In genomic region chr9:114498218-114498617, GRCm38 (mm10) we compare ENCODE assay signal across 7 mouse cellular contexts. TPM values are rescaled to one million over a fixed set of nuclear protein-coding genes. Genes with fewer than 3 reads are reported as not detected.
DNase-seq lines count a peak whose midpoint lies in the region; ATAC-seq lines count a peak whose summit lies in the region.

No protein-coding gene starts in this region.

- H3K4me3 ChIP-seq in intestine, embryonic 16.5 days (ENCODE audit: low read length) = no peak overlapping the region
- H3K4me3 ChIP-seq in midbrain, embryonic 16.5 days (ENCODE audit: low read depth, low read length) = no peak overlapping the region

- intact Hi-C loops in left cerebral cortex, postnatal 36 days (cut with DNase I) = loop anchor here (5.0 kb wide), 1 partner anchor 86 kb away; no protein-coding TSS in a partner anchor

- peak overlapping the region; percentile 42 for H3K4me2 ChIP-seq in intestine, embryonic 16.5 days (ENCODE audit: low read depth, low read length)
- 0 out of 2 replicates have a peak overlapping the region, but pooled peaks have one; percentile 29 for H3K4me2 ChIP-seq in midbrain, embryonic 16.5 days (ENCODE audit: low read length)

- no peaks in the 10 kb centered on the region for H3K36me3 ChIP-seq in intestine, embryonic 16.5 days (ENCODE audit: control insufficient read depth, insufficient read depth, low read length)
- no peaks in the 10 kb centered on the region for H3K36me3 ChIP-seq in midbrain, embryonic 16.5 days (ENCODE audit: control insufficient read depth, insufficient read depth, low read length)

- H3K27ac ChIP-seq in intestine, embryonic 16.5 days (ENCODE audit: low read length) = no peak overlapping the region
- H3K27ac ChIP-seq in midbrain, embryonic 16.5 days (ENCODE audit: low read length) = no peak overlapping the region

- no peaks in the 10 kb centered on the region for H3K9me3 ChIP-seq in intestine, embryonic 16.5 days (ENCODE audit: control insufficient read depth, low read length)
- H3K9me3 ChIP-seq in midbrain, embryonic 16.5 days (replicated peaks; ENCODE audit: control insufficient read depth, low read length, poor library complexity, severe bottlenecking) = no peaks in the 10 kb centered on the region

- whole genome bisulfite sequencing in intestine, embryonic 16.5 days = 6% methylated on average over 11 of the region's 11 CpGs
- 6% methylated on average over 11 of the region's 11 CpGs for WGBS in midbrain, embryonic 16.5 days

- H3K9ac ChIP-seq in intestine, embryonic 16.5 days (ENCODE audit: low read depth, low read length) = no peak overlapping the region
- no peak overlapping the region for H3K9ac ChIP-seq in midbrain, embryonic 16.5 days (ENCODE audit: low read depth, low read length)

- H3K27me3 ChIP-seq in intestine, embryonic 16.5 days (replicated peaks; ENCODE audit: control insufficient read depth, insufficient read depth, low read length) = no peaks in the 10 kb centered on the region
- H3K27me3 ChIP-seq in midbrain, embryonic 16.5 days (ENCODE audit: control insufficient read depth, insufficient read depth, low read depth, low read length) = no peaks in the 10 kb centered on the region

- H3K4me1 ChIP-seq in intestine, embryonic 16.5 days (ENCODE audit: control insufficient read depth, insufficient read depth, low read length) = 0 out of 2 replicates have a peak, but pooled peaks cover 2% of the 10 kb centered on the region
- 0 out of 2 replicates have a peak, but pooled peaks cover 2% of the 10 kb centered on the region for H3K4me1 ChIP-seq in midbrain, embryonic 16.5 days (ENCODE audit: control insufficient read depth, insufficient read depth, low read length)

- ATAC-seq in activated CD4-positive, CD25-positive, alpha-beta regulatory T cell, adult 4 months = peak; percentile 43
- peak; percentile 24; the same call in 1 of the 2 replicates for ATAC-seq in intestine, embryonic 16.5 days
- no peak for ATAC-seq in midbrain, embryonic 16.5 days

- DNase-seq in cerebellum, postnatal 25 days = peak; percentile 67 to 85
- peak; percentile 51 for DNase-seq in gastrocnemius, postnatal 25 days
- peak; percentile 62 to 77 for DNase-seq in left cerebral cortex, postnatal 36 days (ENCODE audit: low spot score in 2 of 2)
- peak; percentile 40 to 65 for DNase-seq in spleen, postnatal 14 days (ENCODE audit: low spot score in 2 of 2)

RNA-seq across cellular contexts. Expression of gene Ccr4, which starts 6.5 kb away (rescaled TPM):
- 10 to 100 TPM; 33.0 to 42.8 TPM for polyA plus RNA-seq in activated CD4-positive, CD25-positive, alpha-beta regulatory T cell, adult 4 months (2017; shearing (Covaris generic))
- not detected for total RNA-seq in gastrocnemius, postnatal 25 days (2021)
- polyA plus RNA-seq in intestine, embryonic 16.5 days (2015; fragmentation: Nextera tagmentation; extraction: Ambion mirVana) = 1.9 and 2.5 TPM in 2 replicates
- not detected for total RNA-seq in left cerebral cortex, postnatal 36 days (2021)
- not detected in 2 replicates for polyA plus RNA-seq in midbrain, embryonic 16.5 days (2015; fragmentation: Nextera tagmentation; extraction: Ambion mirVana)

RNA-seq across cellular contexts. Expression of gene C130032M10Rik, which starts 17.3 kb away (rescaled TPM):
- not detected for polyA plus RNA-seq in activated CD4-positive, CD25-positive, alpha-beta regulatory T cell, adult 4 months (2017; shearing (Covaris generic))
- total RNA-seq in gastrocnemius, postnatal 25 days (2021) = not detected
- polyA plus RNA-seq in intestine, embryonic 16.5 days (2015; fragmentation: Nextera tagmentation; extraction: Ambion mirVana) = 0.32 TPM in 1 of 2 replicates, not detected in the other
- not detected for total RNA-seq in left cerebral cortex, postnatal 36 days (2021)
- polyA plus RNA-seq in midbrain, embryonic 16.5 days (2015; fragmentation: Nextera tagmentation; extraction: Ambion mirVana) = not detected in 2 replicates
